Mouse (Mus musculus) MN1 (cell line): ENCODE results near the gene Nefh.

Experiments
- DNase-seq: peaks from one replicate; pipeline ENCODE4 v3.0.0-alpha.2; 2016; ENCODE audit warnings: low spot score

Nefh gene

DNA sequence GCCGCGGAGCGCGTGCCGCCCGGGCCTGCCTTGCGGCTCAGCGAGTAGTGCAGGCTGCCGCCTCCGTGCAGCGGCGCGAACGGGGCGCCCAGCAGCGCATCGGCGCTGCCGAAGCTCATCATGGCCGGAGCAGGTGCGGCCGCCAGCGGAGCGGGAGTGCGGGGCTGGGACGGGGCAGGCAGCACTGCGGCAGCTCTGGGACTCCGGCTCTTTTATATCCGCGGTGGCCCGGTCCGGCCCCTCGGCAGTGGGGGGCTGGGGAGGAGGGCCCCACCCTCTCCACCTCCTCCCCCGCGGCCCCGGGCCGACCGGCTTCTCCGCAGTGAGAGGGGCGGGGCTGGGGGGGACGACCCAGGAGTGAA is at the start of gene Nefh:
Nefh (minus strand) TSS at position 252 of the 362 bp plus-strand sequence.
- peak; percentile 67 for DNase-seq

DNA sequence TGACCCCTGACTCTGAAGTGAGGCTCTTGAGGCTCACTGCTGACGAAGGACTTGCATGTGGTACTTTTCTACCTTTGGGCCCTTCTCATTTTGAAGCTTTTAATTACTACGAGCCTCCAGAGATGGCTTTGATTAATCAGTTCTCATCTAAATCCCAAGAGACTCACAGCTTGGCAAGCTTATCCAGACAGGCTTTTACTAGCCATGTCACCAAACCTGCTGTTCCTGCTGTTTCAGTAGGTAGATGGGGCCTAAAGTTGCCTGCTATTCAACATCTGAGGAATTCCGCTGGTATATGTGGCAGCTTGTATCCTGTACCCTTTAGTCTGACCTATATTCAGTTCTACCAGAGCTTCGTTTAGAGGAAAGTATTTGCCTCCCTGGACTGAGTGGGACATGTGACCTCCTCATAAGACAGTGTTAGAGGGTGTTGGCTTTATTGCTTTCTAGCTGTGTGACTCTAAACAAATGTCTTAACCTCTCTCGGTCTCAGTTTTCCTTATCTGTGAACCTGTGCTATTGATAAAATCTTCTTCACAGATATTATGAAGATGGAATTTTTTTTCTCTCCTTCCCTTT is 48.8 kb upstream of the Nefh start:
- DNase-seq, result no peak

DNA sequence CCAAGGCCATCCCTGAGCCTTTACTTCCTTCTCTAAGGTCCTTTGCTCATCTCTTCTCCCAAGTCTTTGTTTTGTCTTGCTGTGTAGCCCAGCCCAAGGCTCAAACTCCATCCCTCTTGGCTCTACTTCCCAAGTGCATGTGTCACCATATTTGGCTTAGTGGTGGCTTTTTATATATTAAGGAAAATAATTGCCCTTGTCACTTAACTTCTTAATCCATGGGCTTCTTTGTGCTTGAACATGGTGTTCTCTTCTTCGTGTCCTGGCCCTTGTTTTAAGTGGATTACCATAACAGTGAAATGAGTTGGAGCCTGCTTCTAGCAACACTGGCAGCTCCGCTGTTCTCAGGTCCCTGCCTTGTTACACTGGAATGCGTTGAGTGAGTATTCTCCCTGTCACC is 47.8 kb upstream of the Nefh start:
- DNase-seq, result no peak

DNA sequence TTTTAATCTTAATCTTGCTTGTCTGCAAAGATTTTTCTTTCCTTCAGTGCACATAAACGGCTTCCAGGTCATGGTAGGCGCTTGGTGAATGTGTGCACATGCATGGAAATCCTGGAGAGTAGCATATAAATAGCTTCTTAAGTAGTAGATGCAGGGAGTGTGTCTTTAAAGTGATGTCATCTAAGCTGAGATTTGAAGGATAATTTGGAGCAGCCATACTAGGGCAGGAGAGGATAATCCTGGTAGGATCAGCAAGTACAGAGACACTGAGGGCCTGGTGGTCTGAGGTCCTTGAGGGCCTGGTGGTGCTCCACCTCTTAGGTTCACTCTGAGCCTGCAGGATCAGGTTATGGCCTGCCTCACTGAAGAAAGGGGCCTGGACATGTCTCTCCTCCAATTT is 44.6 kb upstream of the Nefh start:
- no peak for DNase-seq

DNA sequence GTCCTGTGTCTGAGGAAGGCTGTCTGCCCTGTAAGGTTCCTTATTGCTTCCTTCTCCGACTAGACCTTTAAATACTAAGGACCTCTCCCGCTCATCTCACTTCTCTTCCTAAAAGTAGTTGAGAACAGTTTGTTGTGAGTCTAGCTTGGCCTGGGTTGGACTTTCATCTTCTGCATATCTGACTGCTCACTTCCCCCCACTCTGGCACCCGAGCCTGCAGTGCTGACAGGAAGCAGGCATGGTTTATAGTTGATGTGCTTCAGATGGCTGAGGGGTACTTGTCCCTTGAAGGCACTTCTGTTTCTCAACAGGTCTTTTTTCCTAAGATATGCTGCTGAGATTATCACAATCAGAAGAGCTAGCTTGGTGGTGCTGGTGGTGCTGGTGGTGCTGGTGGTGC is 41.3 kb upstream of the Nefh start:
- DNase-seq, result no peak

DNA sequence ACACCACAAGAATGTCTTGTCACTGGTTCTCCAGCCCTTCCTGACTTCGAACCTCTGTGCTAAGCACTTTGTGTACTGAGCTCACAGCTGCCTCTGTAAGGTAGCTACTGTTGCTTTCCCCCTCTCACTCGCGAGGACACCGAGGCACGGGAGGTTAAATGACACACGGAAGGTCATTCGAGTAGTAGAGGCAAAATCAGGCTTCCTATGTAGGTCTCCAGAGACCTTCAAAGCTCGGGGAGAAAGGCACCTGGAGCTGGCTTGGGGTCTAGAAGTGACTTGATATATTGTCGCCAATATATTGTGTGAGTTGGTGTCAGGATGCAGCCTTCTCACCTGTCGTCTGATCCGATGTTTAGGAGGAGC is 39.6 kb upstream of the Nefh start:
- no peak for DNase-seq

DNA sequence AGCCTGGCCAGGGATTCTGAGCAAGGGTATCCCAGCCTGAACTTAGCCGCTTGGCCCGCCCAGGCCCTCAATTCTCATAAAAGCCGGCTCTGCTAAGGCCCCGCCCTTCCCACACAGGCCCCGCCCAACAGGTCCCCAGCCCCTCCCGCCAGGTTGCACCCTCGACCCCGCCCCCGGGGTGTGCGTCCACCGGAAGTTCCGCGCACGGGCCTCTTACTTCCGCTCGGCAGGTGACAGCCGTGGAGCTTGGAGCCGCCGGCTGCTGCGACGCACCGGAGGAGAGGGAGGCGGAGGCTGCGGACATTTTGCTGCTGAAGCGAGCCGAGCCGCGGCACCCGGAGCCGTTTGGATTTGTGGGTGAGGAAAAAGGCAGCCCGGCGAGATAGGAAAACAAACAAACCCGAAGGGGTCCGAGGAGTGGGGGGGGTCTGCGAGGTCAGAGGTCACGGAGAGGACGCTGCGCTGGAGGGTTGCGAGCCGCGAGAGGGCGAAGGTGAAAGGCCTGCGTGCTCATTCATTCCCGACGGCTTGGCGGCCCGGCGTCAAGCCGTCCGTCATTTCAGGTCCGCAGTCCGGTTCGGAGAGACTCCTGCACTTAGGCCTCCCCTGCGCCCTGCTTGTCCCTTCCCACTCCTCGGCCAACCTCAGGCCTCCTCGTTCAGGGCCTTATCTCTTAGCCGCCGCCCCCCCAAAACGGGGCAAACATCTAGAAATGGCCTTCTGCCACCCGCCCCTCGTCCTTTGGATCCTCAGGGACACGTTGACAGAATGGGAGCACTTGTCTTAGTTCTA is 39.0 kb upstream of the Nefh start, which contains the start of gene Ap1b1:
Ap1b1 (plus strand) TSS at position 130 of the 792 bp plus-strand sequence.
- DNase-seq, result peak; percentile 96

DNA sequence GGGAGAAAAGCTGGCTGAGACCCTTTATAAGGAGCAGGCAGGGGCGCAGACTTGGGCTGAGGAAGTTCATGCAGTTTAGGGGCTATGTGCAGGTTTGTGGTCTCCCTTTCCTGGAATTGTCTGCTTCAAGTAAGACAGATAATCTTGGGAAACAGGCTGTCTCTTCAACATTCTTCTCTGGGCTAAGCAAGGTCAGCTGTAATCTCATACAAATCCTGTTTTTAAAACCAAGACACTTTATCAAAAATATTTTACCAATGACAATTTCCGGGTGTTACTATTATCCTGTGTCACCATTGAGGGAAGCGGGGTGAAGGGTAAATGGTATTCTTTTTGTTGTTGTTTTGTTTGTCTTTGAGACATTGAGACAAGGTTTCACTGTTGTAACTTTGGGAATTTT is 36.9 kb upstream of the Nefh start:
- no peak for DNase-seq

DNA sequence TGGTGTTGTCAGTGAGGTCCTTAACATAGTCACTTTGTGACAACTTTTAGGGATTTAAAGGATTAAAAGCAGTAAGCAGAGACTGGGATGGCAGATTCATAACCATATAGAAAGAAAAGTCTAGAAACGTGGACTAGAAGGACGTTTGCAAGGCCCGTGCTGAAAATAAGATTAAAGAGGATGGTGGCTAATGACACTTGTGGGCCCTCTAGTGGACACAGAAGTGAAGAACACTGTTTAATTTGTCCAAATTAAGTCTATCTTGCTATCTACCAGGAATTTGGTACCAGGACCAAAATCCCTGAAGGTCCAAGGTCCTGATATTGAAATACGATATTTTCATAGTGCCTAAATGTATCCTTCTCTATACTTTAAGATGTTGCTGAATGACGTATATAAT is 36.4 kb upstream of the Nefh start:
- DNase-seq, result peak; percentile 84

DNA sequence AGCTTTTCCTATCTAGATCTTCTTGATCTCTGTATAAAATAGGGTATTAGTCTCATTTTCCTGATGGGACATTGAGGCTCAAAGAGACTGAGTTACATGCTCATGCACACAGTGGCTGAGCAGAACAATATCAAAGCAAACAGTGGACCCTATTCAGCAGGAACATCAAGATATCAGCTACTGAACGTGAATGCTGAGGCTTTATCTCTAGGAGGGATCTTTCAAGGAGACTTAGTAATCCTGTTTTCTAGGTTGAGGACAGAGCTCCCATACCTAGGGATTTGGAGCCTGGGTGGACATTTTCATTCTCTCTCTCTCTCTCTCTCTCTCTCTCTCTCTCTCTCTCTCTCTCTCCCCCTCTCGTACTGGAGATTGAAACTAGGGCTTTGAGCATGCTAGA is 35.7 kb upstream of the Nefh start:
- no peak for DNase-seq

DNA sequence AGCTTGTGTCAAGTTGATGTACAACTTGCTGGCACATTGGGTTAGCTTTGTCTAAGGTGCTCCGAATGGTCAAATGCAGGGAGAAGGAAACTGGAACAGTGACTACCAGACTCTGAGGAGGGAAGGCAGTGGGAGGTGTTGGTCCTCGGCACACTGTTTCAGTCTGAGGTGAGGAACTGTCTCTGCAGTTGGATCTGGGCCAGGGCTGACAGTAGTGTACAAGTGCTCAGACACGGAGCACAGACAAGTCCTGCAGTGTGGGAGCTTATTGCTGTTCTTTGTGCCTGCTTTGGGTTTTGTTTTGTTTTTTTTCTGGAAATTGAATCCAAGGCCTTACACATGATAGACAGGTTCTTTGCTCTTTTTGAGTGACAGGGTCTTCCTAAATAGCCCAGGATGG is 35.1 kb upstream of the Nefh start:
- DNase-seq, result no peak

DNA sequence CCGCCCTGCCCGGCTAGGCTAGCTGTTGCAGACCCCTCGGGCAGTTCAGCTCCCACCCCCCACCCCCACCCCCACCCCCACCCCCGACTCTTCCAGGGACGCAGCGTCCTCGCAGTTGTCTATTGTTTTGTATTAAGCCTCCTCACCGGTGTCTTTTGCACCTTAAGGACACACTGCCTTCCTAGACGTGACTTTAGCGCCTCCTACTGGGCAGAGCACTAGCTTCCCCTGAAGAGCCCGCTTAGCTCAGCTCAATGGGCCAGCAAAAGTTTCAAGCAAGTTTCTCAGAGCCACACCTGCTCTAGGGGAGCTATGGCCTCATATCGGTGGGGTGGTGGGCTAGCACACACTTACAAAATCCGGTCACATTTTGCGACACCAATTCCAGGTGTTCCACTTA is 27.8 kb upstream of the Nefh start:
- peak; percentile 93 for DNase-seq

DNA sequence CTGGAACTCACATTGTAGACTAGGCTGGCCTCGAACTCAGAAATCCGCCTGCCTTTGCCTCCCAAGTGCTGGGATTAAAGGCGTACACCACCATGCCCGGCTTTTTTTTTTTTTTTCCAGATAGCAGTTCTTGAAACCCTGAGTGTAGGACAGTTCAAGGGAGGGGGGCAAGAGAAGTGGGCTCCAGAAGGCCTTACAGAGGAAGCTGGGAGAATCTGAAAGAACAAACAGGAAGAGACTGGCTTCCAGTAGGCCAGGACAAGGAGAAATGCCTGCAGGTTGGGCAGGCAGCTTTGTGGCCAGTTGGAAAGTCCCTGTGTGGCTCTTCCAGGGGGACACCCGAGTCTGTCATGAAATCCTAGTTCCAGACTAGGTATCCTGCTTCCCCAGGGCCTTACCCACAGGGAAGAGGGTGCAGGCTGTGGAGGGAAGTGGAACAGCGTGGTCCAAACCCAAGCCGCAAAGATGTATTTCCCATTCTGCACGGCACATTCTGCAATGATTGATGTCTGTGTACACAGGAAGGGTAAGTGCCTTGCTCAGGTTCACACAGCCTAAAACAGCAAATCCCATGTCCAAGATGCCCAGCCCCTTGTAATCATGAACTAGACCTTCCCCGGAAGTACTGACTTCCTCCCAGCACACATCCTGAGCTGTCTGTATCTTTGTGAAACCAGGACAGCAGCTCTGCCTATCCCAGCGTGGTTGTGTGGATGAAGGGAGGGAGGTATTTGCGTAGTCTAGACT is 26.7 kb upstream of the Nefh start:
- DNase-seq, result no peak

DNA sequence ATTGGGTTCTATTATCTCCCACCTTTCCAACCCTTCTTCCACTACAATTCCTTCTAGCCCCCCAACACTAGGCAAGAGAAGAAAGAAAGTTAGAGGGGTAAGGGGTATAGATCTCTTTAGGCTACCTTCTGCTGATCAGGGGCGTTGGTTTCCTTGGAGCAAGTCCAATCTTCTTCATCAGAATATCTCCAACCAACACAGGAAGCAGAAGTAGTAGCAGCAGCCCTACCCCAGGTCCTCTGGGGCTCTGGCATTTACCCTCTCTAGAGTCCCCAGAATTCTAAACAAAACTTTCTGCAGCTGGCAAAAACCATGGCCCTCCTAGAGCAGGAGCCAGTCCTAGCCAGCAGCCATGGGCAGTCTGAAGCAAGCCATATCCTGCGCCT is 26.0 kb upstream of the Nefh start:
- no peak for DNase-seq

DNA sequence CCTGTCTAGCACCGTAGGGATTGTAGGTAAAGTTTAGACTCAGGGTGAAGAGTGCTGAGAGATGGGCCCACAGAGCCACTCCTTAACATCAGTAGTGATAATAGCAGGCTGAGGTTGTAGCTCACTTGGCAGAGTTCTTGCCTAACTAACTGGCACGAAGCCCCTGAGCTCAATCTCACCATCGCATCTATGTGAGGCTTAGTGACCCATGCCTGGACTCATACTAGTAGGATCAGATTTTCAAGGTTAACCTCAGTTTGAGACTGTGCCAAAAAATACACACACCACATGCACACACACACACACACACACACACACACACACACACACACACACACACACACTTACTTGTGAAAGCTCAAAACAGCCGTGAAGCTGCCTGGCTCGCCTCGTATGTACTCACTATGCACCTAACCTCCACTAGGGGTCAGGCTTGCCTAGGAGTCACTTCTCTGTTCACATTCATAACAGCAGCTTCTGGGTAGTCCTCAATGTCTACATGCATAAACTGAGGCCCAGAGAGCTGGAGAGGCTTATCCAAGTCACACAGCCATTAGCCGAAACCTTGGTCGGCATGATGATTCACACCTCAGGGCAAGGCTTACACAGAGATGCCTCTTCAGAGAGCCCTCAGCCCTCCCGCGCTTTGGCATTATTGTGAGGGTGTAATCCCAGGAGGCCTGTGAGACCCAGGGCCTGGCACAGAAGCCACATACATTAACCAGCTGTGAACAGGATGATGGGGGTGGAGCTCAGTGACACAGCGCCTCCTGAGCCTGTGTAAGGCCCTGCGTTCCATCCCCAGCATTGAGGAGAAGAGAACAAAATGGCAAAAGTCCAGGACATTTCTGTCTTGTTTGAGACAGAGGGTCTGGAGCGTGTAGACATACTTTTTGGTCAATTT is 25.4 kb upstream of the Nefh start:
- DNase-seq, result peak; percentile 95

DNA sequence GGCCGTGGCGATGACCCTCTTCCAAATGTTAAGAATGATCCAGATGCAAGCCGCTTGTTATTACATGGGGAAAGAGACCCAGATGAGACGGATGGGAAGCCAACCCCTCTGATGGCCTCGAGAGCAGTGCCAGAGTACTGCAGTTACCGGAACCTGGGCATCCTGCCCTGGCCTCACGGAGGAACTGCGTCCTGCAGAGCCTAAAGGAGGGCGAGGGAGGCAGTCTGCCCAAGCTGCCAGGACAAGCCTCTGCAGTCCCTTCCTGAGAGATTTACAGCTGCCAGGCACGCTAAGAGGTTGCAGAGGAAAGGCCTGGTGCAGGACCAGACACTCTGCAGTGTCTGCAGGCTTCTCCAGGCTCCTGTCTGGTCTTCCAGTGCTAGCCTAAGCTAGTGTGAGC is 20.5 kb upstream of the Nefh start:
- DNase-seq, result peak; percentile 94

DNA sequence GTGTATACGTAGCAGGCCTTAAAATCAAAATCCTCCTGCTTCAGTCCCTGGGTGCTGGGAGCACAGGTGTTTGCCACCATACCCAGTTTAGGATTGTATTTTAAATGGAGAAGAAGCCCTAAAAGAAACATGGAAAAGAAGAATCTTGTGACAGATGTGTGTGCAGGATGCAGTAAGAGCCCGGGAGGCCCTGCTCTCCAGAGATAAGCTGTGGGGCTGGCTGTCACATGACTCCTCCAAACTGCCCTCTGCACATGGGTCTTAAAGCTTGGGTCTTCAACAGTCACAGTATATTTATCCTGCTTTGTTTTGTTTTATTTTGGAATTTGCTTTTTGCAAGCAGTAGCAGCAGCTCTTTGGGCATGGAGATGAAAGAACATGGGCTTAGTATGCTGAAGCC is 19.7 kb upstream of the Nefh start:
- no peak for DNase-seq

DNA sequence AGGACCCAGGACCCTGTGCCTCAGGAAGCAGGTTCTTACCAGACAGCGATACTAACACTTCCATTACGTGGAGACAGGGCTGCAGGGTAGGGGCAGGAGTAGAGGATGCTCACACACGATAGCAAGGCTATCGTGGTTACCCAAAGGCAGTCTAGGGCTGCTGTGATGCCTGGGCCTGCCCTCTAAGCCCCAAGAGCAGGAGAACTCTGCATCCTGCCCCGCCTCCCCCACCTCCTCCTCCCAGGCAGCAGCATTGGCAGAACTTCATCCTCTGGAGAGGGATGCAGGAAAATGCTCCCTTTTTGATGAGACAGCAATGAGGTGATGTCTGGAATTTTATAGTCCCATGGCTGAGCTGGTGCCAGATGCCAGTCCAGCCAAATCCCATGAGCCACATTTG is 19.0 kb upstream of the Nefh start:
- peak; percentile 63 for DNase-seq

DNA sequence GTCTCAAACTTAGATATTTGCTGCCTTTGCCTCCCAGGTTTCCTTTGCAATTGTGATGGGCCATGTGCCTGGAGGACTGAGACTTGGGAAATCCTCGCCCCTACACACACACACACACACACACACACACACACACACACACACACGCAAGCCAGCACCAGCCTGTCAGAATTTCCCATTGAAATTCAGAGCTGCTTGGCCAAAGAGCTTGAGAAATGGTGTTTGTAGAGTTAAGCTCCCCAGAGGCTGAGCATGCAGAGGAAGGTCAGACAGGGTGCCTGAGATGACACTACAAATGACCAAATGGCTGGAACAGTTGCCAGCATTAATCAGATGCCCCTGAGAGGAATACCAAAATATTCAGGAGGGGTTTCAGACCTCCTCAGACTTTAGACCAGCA is 18.5 kb upstream of the Nefh start:
- no peak for DNase-seq

DNA sequence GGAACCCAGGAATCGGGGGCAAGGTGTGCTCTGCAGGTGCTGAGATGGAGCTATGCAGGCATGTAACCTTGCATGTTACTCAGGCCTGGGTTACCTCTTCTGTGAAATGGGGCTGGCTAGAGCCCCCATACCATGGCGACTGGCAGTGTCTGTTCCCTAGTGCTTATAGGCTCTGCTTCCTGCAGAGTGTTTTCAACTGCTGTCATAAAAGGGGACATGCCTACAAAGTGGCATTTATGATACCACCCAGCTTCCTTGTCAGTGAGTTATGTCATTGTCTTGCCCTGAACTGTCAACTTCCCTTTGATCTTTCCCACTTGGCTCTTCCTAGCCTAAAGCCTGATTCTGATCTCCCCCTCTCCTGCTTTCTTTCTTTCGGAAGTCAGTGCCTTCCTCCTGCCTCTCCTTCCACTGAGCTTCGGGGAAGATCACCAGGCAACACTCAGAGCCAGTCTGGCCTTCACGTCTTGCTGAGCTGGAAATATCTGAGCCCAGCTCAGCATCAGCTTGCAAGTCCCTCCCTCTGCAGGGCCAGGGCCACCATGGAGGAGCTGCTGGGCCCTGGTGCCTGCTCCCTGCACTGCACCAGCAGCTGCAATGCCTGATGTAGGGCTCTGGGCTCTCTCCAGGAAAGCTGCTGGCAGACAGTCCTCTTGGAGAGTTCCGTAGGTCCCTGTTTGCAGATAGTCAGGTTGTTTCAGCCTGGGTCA is 15.4 kb upstream of the Nefh start:
- DNase-seq, result peak; percentile 60

DNA sequence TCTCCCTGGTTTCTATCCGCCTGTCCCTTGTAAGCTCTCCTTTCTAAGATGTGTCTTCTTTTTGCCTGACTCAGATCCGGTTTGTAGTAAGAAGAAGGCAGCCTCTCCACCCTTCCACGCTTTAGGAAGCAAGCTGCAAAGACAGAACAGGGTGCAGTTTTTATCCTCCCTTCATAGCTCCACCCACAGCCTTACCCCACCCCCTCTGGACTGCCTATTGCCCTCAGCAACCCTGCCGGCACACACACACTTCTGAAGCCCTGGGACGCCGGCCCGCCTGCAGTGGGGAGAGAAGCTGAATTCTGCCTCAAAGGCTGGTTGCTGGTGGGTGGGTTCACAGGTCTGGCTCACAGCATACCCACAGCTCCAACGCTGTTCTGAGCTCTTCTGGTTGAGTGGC is 6.1 kb upstream of the Nefh start:
- DNase-seq, result peak; percentile 78

DNA sequence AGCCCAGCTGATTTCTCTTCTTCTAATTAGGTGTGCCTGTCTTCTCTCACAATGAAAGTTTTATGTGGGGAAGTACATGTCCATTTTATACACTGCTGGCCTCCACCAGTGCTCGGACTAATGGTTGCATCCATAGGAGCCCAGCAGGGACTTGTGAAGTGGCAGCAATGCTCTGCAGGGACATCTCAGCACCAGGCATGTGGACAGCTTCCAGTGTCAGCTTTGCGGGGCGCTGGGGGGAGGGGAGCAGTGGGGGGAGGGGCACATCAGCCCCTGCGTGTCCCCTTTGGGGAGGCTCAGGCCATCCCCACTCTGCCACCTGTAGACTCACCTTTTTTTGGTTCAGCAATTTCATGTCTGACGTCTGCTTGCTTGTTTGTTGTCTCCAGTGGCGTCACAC is 5.5 kb upstream of the Nefh start:
- peak; percentile 44 for DNase-seq
